Mouse (Mus musculus): ENCODE results near the gene Bid.

The Bid gene

GRCm38 (mm10) chr6:120916074-120916971 is at the start of gene Bid:
TSS of gene Bid (minus strand) at chr6:120916853.
- peak; percentile 93 for DNase-seq (ENCODE audit: inconsistent ontology term)

GRCm38 (mm10) chr6:120965814-120966213 is 49.2 kb upstream of the Bid start:
- DNase-seq (ENCODE audit: inconsistent ontology term): no peak

GRCm38 (mm10) chr6:120964179-120964578 is 47.5 kb upstream of the Bid start:
- DNase-seq (ENCODE audit: inconsistent ontology term): no peak

- no peak for DNase-seq (ENCODE audit: inconsistent ontology term)
These were observed 43.8 kb upstream of the Bid start for GRCm38 (mm10) chr6:120960338-120961030.

GRCm38 (mm10) chr6:120957331-120957730 is 40.7 kb upstream of the Bid start:
- DNase-seq (ENCODE audit: inconsistent ontology term): no peak

- DNase-seq (ENCODE audit: inconsistent ontology term): peak; percentile 40
These were observed 39.9 kb upstream of the Bid start for GRCm38 (mm10) chr6:120956259-120957161.

- no peak for DNase-seq (ENCODE audit: inconsistent ontology term)
These were observed 38.6 kb upstream of the Bid start for GRCm38 (mm10) chr6:120955215-120955614.

GRCm38 (mm10) chr6:120954241-120954640 is 37.6 kb upstream of the Bid start:
- DNase-seq (ENCODE audit: inconsistent ontology term): no peak

GRCm38 (mm10) chr6:120952475-120952874 is 35.8 kb upstream of the Bid start:
- DNase-seq (ENCODE audit: inconsistent ontology term): no peak

GRCm38 (mm10) chr6:120951311-120951710 is 34.7 kb upstream of the Bid start:
- no peak for DNase-seq (ENCODE audit: inconsistent ontology term)

GRCm38 (mm10) chr6:120945510-120945909 is 28.9 kb upstream of the Bid start:
- no peak for DNase-seq (ENCODE audit: inconsistent ontology term)

- no peak for DNase-seq (ENCODE audit: inconsistent ontology term)
These were observed 27.3 kb upstream of the Bid start for GRCm38 (mm10) chr6:120943964-120944363.

- no peak for DNase-seq (ENCODE audit: inconsistent ontology term)
These were observed 26.9 kb upstream of the Bid start for GRCm38 (mm10) chr6:120943551-120943950.

- no peak for DNase-seq (ENCODE audit: inconsistent ontology term)
These were observed 26.4 kb upstream of the Bid start for GRCm38 (mm10) chr6:120943079-120943478.

GRCm38 (mm10) chr6:120941575-120941974 is 24.9 kb upstream of the Bid start:
- DNase-seq (ENCODE audit: inconsistent ontology term): peak; percentile 15

GRCm38 (mm10) chr6:120941084-120941481 is 24.4 kb upstream of the Bid start:
- DNase-seq (ENCODE audit: inconsistent ontology term): no peak

- no peak for DNase-seq (ENCODE audit: inconsistent ontology term)
These were observed 23.9 kb upstream of the Bid start for GRCm38 (mm10) chr6:120940446-120941083.

GRCm38 (mm10) chr6:120939783-120940182 is 23.1 kb upstream of the Bid start:
- no peak for DNase-seq (ENCODE audit: inconsistent ontology term)

- no peak for DNase-seq (ENCODE audit: inconsistent ontology term)
These were observed 22.3 kb upstream of the Bid start for GRCm38 (mm10) chr6:120938763-120939450.

- no peak for DNase-seq (ENCODE audit: inconsistent ontology term)
These were observed 21.5 kb upstream of the Bid start for GRCm38 (mm10) chr6:120937999-120938608.
